Mouse (Mus musculus) cerebellum, postnatal 10 days (tissue): Measurements from ENCODE around the gene Dok4.
A peak's percentile ranks its signal among the peaks of the same experiment; 100 is the strongest.

Experiments
- DNase-seq, 2 experiments: peaks; one replicate each; pipeline ENCODE4 v3.0.0; 2021; ENCODE audit warnings: mixed read lengths in 2 of 2

Dok4 gene

GRCm38 (mm10) chr8:94876197-94876730 is at the start of gene Dok4:
Gene Dok4 (minus strand): TSS chr8:94876330.
- DNase-seq = peak; percentile 87 to 89

DNA sequence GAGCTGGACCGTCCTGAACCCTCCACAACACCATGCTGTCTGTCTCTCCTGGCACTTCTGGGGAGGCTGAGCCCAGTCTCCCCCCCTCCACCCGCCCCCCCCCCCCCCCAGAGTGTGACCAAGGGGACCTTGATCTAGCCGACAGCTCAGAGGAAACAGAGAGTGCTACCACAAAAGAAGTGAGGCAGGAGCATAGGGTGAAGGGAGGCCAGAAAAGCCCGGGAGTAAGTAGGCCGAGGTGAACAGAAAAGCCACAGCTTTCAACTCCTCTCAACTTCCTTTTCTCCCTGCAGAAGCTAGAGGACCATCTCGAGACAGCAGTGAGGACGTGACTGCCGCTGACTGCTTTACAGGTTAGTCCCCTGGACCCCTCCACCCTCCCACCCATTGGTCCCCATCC is 47.3 kb upstream of the Dok4 start, which contains the start of gene Adgrg5:
Gene Adgrg5, plus strand, starts transcription at position 290 of the 400 bp plus-strand sequence.
- no peak for DNase-seq

DNA sequence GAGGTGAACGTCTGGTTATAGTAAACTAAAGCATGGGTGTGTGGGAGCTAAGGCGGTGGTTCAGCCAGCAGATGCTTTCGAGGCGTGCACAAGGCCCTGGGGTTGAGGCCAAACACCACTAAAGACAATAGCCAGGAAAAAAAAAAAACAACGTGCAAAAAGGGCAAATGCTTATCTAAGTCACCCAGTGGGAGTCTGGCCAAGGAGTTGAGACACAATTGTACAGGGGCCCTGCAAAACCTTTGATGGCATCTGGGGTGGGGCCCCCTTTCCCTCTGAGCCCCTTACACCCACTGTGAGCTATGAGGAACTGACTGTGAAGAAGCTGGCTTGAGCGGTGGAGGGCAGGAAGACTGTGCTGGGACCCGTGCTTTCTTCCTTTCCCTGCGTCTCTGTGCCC is 46.5 kb upstream of the Dok4 start:
- no peak for DNase-seq

DNA sequence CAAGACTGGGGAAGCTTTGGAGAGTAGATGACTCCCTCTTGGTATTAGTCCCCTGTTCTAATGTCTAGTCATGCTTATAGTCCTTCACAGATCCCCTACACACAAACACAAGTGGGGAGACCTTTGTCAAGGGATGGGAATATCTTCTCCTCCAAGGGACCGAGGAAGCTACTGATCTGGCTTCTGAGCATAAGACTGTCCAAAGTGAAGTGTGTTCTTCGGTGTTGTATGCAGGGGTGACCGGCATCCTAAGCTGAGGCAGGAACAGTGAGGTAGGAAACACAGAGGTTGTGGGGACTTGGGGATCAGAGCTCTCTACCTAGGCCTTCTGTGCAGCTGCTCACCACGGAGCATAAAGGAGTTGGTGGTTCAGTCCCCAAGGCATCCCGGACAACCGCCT is 46.0 kb upstream of the Dok4 start:
- DNase-seq = no peak

DNA sequence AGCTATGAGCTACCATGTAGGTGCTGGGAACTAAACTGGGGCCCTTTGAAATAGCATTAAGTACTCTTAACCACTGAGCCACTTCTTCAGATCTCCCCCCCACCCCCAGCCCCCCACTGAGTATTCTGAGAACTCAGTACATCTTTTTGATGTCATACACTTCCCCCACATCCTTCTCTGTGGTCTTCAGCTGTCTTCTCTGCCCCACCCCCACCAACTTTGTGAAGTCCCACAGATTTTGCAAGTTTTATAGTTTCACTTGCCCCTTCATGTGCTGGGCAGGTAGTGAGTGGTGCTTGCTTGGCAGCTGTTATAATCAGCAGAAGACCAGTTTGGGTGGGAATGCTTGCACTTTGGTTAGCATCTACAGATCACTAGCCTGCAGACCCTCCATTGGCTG is 43.1 kb upstream of the Dok4 start:
- no peak for DNase-seq

DNA sequence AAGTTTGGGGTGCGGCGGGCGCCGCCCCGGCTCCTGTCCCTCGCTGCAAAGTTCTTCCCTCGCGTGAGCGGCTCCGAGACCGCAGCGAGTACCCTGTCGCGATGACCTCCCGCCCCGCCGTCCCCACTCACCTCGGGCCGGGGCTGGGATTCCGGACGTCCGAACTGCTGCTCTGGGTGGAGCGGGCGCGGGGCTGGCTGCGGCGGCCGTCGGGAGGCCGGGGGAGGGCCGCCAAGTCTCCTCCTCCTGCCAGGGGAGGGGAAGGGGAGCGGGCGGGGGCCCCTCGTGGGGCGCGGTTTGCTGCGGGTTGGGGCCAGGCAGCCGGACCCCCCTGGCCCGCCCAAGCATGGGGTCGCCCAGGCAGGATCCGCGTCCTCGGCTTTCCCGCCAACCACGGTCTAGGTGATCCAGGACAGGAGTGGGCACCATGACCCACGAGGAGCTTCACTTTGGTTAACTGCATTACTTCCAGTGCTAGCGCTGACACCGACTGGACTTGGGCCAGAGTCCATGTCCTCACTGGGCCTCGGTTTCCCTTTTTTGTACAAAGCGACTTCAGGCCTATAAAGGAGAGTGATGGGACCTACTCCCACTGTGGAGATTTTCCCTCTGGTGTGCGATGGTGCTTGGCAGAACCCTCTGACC is 41.8 kb upstream of the Dok4 start, which contains the start of gene Ccdc102a:
Gene Ccdc102a, minus strand, starts transcription at position 248 of the 645 bp plus-strand sequence.
- peak; percentile 42 to 49 for DNase-seq

- peak; percentile 91 to 95 for DNase-seq
These were observed 41.2 kb upstream of the Dok4 start for GRCm38 (mm10) chr8:94917352-94917751.

GRCm38 (mm10) chr8:94916960-94917324 is 40.8 kb upstream of the Dok4 start:
- DNase-seq = no peak

DNA sequence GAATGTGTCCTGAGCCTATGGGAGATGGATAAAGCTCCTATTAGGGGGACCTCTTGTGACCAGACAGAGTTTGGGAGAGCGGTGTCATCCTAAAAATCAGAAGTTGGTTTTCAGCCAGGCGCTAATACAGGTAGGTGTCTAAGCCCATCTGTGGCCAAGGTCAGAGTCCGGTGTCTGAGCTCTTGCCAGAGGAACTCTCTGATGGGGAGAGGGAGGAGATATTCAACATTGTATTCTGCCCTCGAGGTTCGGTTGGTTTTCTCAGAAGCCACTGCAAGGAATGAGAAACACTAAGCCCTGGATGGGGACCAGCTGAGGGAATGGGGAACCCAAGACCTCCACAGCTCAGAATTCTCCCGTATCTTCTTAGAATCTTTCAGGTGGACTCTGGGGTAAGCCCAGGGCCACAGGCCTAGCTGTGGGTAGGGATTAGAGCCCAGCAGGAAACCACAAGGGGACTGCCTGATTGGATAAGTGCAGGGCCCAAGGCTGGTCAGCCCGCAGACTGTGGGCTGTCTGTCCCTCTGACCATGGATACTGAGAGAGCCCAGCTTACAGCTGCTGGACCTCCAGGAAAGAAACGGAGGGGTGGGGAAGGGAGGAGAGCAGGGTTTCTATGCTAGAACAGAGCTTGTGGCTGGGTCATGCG is 40.3 kb upstream of the Dok4 start:
- DNase-seq = no peak

DNA sequence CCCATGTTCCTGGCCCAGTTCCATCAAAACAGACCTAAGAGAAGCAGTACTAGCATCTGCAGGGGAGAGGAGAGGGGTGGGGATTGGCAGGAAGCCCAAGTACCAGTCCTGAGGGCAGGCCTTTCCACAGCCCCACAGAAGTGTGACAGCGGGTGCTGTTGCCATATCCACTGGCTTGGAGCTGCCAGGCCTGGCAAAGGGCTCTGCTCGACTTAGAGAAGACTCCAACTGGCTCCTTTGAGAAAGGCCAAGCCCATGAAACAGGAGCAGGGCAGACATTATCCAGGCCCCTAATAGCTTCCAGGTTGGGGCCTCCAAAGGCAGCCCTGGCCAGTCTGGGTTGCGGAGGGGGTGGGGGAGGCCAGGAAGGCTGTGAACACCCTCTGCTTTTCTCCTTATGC is 38.6 kb upstream of the Dok4 start:
- peak; percentile 80 to 87 for DNase-seq

DNA sequence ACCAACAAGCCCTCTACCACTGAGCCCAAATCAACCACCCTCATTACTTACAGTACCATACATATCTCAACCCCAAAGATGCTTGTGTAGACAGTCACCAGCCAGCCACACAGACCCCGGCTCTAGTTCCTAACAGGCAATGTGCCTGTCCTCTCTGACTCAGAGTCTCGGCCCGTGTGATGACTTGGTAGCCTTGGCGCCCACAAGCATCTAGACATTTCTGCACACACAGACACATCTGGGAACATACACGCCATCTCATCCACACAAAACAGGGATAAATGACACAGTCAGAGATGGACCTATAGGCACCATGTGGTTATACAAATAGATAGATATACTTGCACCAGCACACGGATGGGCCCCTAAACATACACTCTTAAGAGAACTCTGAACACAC is 38.1 kb upstream of the Dok4 start:
- no peak for DNase-seq

GRCm38 (mm10) chr8:94913061-94913660 is 37.0 kb upstream of the Dok4 start:
- peak; percentile 75 to 80 for DNase-seq

GRCm38 (mm10) chr8:94908847-94909246 is 32.7 kb upstream of the Dok4 start:
- peak; percentile 89 to 94 for DNase-seq

GRCm38 (mm10) chr8:94907591-94908300 is 31.6 kb upstream of the Dok4 start:
- peak in 1 of 2 experiments; percentile 22 for DNase-seq

DNA sequence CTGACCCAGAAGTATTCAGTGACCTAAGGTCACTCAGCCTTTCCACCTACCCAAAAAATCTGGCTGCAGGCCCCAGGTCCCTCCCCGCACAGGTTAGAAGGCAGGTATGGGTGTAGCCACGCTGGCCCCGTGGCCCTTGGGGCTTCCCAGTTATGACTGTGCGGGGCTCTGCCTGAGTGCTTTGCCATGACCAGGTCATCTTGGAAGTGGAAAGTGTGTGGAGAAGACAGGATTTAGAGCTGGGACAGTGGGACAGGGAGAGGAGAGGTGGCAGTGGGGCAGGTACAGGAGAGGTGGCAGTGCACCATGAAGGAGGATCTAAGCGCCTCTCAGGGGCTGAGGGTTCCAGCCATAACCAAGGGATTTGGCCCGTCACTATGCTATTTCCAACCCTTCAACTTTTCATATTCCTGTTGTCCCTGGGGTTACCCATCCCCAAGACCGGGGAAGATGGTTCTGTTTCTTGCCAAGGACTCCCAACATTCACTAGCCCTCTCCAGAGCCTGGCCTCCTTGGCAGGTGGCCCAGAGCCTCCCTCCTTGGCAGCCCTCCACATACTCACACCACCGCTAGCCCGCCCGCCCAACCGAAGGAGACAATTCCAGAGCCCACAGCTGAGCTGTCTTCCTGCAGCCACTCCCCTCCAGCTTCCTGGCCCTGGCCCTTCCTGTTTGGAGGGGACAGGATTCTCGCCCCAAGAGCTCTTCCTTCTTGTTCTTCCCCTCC is 28.5 kb upstream of the Dok4 start:
- DNase-seq = peak; percentile 92

- no peak for DNase-seq
These were observed 27.6 kb upstream of the Dok4 start for GRCm38 (mm10) chr8:94903709-94904108.

DNA sequence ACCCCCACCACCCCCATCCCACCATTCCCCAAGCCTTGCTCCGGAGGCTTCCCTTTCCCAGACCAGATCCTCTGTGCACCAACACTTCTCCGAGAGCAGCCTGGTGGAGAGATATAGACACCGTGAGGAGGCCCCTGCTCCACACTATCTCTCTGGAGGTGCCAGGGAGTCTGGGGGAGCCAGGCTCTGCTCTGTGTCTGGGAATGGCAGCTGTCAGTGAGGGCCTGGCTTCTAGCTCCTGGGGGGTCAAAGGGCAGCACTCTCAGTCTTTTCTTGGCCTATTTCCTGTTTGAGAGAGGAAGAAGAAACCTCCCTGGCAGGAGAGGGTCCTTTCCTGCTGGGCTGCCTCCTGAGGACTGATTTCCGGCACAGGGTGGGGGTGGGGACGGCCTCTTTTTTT is 24.9 kb upstream of the Dok4 start:
- DNase-seq = no peak

DNA sequence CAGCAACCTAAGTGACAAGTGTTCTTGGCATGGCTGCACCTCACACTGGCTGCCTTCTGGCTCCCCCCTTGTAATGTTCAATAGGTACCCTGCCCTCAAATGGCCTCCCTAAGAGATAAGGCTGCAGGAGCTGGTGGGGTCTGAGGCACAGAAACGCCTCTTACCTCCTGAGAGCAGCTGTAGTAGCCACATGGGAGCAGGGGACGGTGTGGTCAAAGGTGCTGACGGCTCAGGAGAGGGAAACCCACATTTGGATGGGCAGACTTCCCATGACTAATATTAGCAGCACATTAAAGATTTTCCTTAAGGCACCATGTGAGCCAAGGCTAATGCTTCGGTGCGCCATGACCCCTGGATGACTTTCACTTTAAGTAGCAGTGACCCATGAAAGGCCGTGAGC is 24.5 kb upstream of the Dok4 start:
- no peak for DNase-seq

- no peak for DNase-seq
These were observed 23.1 kb upstream of the Dok4 start for GRCm38 (mm10) chr8:94899262-94899661.

GRCm38 (mm10) chr8:94892917-94893316 is 16.8 kb upstream of the Dok4 start:
- no peak for DNase-seq

DNA sequence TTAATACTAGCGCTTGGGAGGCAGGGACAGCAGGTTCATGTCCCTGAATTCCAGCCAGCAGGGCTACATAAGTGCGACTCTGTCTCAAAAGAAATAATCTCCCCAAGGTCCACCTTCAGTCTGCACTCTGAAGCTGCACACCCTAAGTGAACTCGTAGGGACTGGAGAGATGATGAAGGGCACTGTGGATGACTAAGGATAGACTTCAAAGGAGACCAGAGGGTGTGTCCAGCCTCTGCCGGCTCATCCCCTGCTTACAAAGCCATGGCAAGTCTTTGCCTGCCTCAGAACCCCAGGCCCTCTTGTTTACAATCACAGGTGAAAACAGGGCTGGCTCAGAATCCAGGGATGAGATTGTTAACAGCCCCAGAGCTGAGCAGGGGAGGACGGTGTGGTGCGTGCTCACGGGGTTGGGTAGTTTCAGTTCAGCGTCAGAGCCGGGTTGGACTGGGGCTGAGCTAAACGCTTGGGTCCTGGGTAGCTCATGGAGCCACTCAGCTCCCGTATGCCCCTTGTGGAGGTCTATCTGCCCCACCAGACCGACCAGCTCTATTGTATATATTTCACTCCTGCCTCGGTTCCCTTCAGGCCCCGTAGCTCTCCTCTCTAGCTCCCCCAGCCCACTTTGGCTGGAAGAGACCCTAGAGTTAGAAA is 12.4 kb upstream of the Dok4 start:
- no peak for DNase-seq

DNA sequence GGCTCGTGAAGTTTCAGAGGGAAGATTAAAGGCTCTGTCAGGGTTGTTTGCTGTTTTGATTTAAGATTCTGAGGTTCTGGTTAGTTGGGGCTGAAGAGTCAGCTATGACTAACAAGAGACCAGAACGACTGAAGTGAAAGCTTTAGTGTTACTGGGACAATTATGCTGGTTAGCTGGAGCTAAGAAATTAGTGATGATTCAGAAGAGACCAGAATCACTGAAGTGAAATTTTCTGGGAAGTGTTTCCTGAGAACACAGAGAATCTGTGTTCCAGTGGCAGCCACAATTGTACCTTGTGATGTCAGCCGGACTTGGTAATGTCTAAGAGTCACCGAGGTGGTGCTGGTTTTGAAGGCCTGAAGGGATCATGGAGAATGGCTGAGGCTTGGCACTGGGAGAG is 4.6 kb upstream of the Dok4 start:
- no peak for DNase-seq
